Mouse (Mus musculus): ENCODE measurements at regions not wholly inside any gene's neighbourhood (a gene's known extent, or its start where the extent isn't known, plus 50 kb on each side); places are given as distances from the start of the nearest gene placed in this dataset.
A peak's percentile ranks its signal among the peaks of the same experiment; 100 is the strongest.

- 80% methylated on average over 1 of the region's 1 CpGs for WGBS
- H3K4me1 ChIP-seq (ENCODE audit: control insufficient read depth, insufficient read depth, low read length) = no peaks in the 10 kb centered on the region
- ATAC-seq (ENCODE audit: insufficient read depth, low FRiP score, low TSS enrichment) (no peak), DNase-seq (ENCODE audit: low spot score) (no peak)
- H3K4me2 ChIP-seq (ENCODE audit: low read depth) = no peak overlapping the region
- H3K9ac ChIP-seq (ENCODE audit: low read length) = no peak overlapping the region
- H3K27ac ChIP-seq (ENCODE audit: low read depth, low read length) = no peak overlapping the region
- H3K36me3 ChIP-seq (ENCODE audit: control insufficient read depth, insufficient read depth, low read length) = no peaks in the 10 kb centered on the region
- no peak overlapping the region for H3K4me3 ChIP-seq (ENCODE audit: low read depth, low read length)
- H3K27me3 ChIP-seq (ENCODE audit: control insufficient read depth, insufficient read depth, low read length) = no peaks in the 10 kb centered on the region
- no peaks in the 10 kb centered on the region for H3K9me3 ChIP-seq (ENCODE audit: control insufficient read depth, low read length)
These were observed 1721.6 kb downstream of the Grik2 start for GRCm38 (mm10) chr10:48066986-48067385.

- H3K36me3 ChIP-seq (ENCODE audit: control insufficient read depth, insufficient read depth, low read length) = no peaks in the 10 kb centered on the region
- 80% methylated on average over 1 of the region's 1 CpGs for WGBS
- no peak overlapping the region for H3K4me3 ChIP-seq (ENCODE audit: low read depth, low read length)
- no peak overlapping the region for H3K27ac ChIP-seq (ENCODE audit: low read depth, low read length)
- H3K9ac ChIP-seq (ENCODE audit: low read length) = no peak overlapping the region
- no peaks in the 10 kb centered on the region for H3K27me3 ChIP-seq (ENCODE audit: control insufficient read depth, insufficient read depth, low read length)
- H3K4me1 ChIP-seq (ENCODE audit: control insufficient read depth, insufficient read depth, low read length) = no peaks in the 10 kb centered on the region
- ATAC-seq (ENCODE audit: insufficient read depth, low FRiP score, low TSS enrichment) (no peak), DNase-seq (ENCODE audit: low spot score) (no peak)
- no peaks in the 10 kb centered on the region for H3K9me3 ChIP-seq (ENCODE audit: control insufficient read depth, low read length)
- H3K4me2 ChIP-seq (ENCODE audit: low read depth) = no peak overlapping the region
These were observed 1761.3 kb downstream of the Grik2 start for GRCm38 (mm10) chr10:48027296-48027695.

DNA sequence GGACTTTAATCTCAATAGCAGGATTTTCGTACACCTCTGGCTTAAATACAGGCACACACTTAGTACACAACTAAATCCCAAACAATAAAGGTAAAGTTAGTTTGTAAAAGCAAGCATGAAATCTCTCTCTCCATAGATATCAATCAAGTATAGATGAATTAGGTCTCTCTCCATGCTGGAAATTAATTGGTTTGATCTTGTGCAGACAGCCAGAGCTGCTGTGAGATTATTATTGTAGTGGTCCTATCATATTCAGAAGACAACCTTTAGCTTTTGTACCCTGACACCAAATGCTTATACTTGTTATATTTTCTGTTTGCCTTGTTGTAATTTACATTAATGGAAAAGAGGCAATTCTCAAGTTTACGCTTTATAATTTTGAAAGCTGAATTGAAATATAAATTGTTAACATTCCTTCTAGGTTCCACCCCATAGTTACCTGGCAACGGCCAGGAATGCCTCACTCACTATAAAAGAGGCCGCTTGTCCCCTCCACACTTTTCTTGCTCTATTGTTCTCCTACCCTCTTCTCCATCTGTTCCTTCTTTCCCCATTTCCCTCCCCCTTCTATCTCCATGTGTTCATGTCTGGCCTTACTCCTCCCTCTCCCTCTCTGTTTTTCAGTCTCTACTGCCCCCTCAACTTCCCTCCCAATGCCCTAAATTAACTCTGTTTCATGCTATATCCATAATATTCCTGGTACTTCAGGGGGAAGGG lies 1797.1 kb downstream of the Grik2 start:
- Histone ChIP-seq H3K27me3 (ENCODE audit: control insufficient read depth, insufficient read depth, low read length) (no peaks in the 10 kb centered on the region), H3K4me2 (ENCODE audit: low read depth) (no peak overlapping the region), H3K4me1 (ENCODE audit: control insufficient read depth, insufficient read depth, low read length) (no peaks in the 10 kb centered on the region), H3K36me3 (ENCODE audit: control insufficient read depth, insufficient read depth, low read length) (no peaks in the 10 kb centered on the region), H3K4me3 (ENCODE audit: low read depth, low read length) (no peak overlapping the region), H3K9ac (ENCODE audit: low read length) (no peak overlapping the region), H3K9me3 (ENCODE audit: control insufficient read depth, low read length) (no peaks in the 10 kb centered on the region), H3K27ac (ENCODE audit: low read depth, low read length) (no peak overlapping the region)
- no peak for DNase-seq (ENCODE audit: low spot score)
- WGBS = 47% methylated on average over 4 of the region's 4 CpGs
- ATAC-seq (ENCODE audit: insufficient read depth, low FRiP score, low TSS enrichment) = peak; percentile 71

DNA sequence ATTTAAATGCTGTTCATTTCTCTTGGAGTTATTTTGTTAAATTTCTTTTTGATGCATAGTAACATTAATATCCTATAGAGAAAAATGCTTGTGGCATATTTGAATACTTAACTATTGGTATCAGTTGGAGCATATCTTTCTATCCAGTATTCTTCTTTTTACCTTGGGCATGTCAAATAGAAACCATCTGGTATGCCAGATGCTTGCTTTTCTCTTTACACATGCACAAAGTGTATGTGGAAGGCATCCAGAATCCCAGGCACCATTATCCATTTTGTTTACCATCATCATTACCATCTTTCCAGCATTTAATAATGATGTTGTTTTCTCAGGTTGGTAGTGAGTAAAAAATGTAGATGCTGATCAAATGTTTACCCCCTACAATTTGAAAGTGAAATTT lies 1809.5 kb downstream of the Grik2 start:
- no peak overlapping the region for H3K9ac ChIP-seq (ENCODE audit: low read length)
- H3K4me3 ChIP-seq (ENCODE audit: low read depth, low read length) = no peak overlapping the region
- no peak overlapping the region for H3K4me2 ChIP-seq (ENCODE audit: low read depth)
- H3K4me1 ChIP-seq (ENCODE audit: control insufficient read depth, insufficient read depth, low read length) = no peaks in the 10 kb centered on the region
- no peaks in the 10 kb centered on the region for H3K9me3 ChIP-seq (ENCODE audit: control insufficient read depth, low read length)
- ATAC-seq (ENCODE audit: insufficient read depth, low FRiP score, low TSS enrichment) (no peak), DNase-seq (ENCODE audit: low spot score) (no peak)
- no peak overlapping the region for H3K27ac ChIP-seq (ENCODE audit: low read depth, low read length)
- no peaks in the 10 kb centered on the region for H3K36me3 ChIP-seq (ENCODE audit: control insufficient read depth, insufficient read depth, low read length)
- no peaks in the 10 kb centered on the region for H3K27me3 ChIP-seq (ENCODE audit: control insufficient read depth, insufficient read depth, low read length)

Measured in neural tube, embryonic 11.5 days (tissue).